Mouse (Mus musculus) mesoderm, embryonic 11.5 days (tissue): ENCODE measurements around the gene Wfdc6b.
"Not testable (repeated sequence)": the region's sequence is repeated elsewhere in the genome, so short reads cannot be mapped to it uniquely, and the experiment has no call there.

ENCODE experiments used
- DNase-seq: peaks from one replicate; pipeline ENCODE4 v3.0.0-alpha.2; 2012; ENCODE audit warnings: low read depth, low spot score

Gene Wfdc6b

GRCm38 (mm10) chr2:164613471-164613870 lies at the start of gene Wfdc6b, which contains the start of gene Wfdc8:
Wfdc6b (plus strand) TSS chr2:164613522.
Wfdc8 (minus strand) TSS chr2:164613626.
- DNase-seq, result not testable (repeated sequence)

GRCm38 (mm10) chr2:164564346-164564745 lies 49.0 kb upstream of the Wfdc6b start:
- DNase-seq, result peak; percentile 9

- no peak for DNase-seq
Measured at GRCm38 (mm10) chr2:164566997-164567396, 46.3 kb upstream of the Wfdc6b start.

GRCm38 (mm10) chr2:164567460-164567859 lies 45.9 kb upstream of the Wfdc6b start:
- DNase-seq, result no peak

- DNase-seq, result not testable (repeated sequence)
Measured at GRCm38 (mm10) chr2:164573359-164573758, 40.0 kb upstream of the Wfdc6b start, which contains the start of gene Spint3. Spint3 (minus strand) TSS chr2:164573459.

- DNase-seq, result not testable (repeated sequence)
Measured at GRCm38 (mm10) chr2:164585025-164585725, 28.1 kb upstream of the Wfdc6b start, which contains the start of gene Wfdc6a. Wfdc6a (minus strand) TSS chr2:164585447.

GRCm38 (mm10) chr2:164592014-164592413 lies 21.3 kb upstream of the Wfdc6b start:
- DNase-seq, result peak; percentile 75

- no peak for DNase-seq
Measured at GRCm38 (mm10) chr2:164593494-164593893, 19.8 kb upstream of the Wfdc6b start, which contains the start of gene Eppin. Eppin (minus strand) TSS chr2:164593594.

GRCm38 (mm10) chr2:164600179-164600578 lies 13.1 kb upstream of the Wfdc6b start:
- DNase-seq, result no peak

GRCm38 (mm10) chr2:164603482-164603881 lies 9.8 kb upstream of the Wfdc6b start:
- no peak for DNase-seq

- DNase-seq, result no peak
Measured at GRCm38 (mm10) chr2:164604411-164604810, 8.9 kb upstream of the Wfdc6b start.

- DNase-seq, result no peak
Measured at GRCm38 (mm10) chr2:164608781-164609180, 4.5 kb upstream of the Wfdc6b start.

- DNase-seq, result no peak
Measured at GRCm38 (mm10) chr2:164615386-164615785, 2.1 kb downstream of the Wfdc6b start.

- no peak for DNase-seq
Measured at GRCm38 (mm10) chr2:164619050-164619449, 5.7 kb downstream of the Wfdc6b start.

GRCm38 (mm10) chr2:164621775-164622174 lies 8.5 kb downstream of the Wfdc6b start:
- no peak for DNase-seq

- DNase-seq, result peak; percentile 4
Measured at GRCm38 (mm10) chr2:164635266-164635665, 21.9 kb downstream of the Wfdc6b start.

GRCm38 (mm10) chr2:164638696-164639095 lies 25.4 kb downstream of the Wfdc6b start, which contains the start of gene Wfdc16:
Wfdc16 (minus strand) TSS chr2:164638796.
- DNase-seq, result no peak

GRCm38 (mm10) chr2:164641129-164641528 lies 27.8 kb downstream of the Wfdc6b start:
- no peak for DNase-seq

GRCm38 (mm10) chr2:164641881-164642673 lies 28.8 kb downstream of the Wfdc6b start:
- no peak for DNase-seq

- peak; percentile 66 for DNase-seq
Measured at GRCm38 (mm10) chr2:164655858-164656257, 42.5 kb downstream of the Wfdc6b start, which contains the start of gene Wfdc10. Wfdc10 (plus strand) TSS chr2:164656046.

GRCm38 (mm10) chr2:164656483-164656882 lies 43.2 kb downstream of the Wfdc6b start, which contains the start of gene Wfdc9:
Wfdc9 (minus strand) TSS chr2:164656583.
- no peak for DNase-seq

GRCm38 (mm10) chr2:164664851-164665250 lies 51.5 kb downstream of the Wfdc6b start:
- DNase-seq, result no peak
